Mouse (Mus musculus): Measurements from ENCODE around the gene Nr2e1. TPM values are rescaled to one million over a fixed set of nuclear protein-coding genes. Genes with fewer than 3 reads are reported as not detected.

The Nr2e1 gene
- polyA plus RNA-seq, 1 experiment from 2014 or later = not detected

DNA sequence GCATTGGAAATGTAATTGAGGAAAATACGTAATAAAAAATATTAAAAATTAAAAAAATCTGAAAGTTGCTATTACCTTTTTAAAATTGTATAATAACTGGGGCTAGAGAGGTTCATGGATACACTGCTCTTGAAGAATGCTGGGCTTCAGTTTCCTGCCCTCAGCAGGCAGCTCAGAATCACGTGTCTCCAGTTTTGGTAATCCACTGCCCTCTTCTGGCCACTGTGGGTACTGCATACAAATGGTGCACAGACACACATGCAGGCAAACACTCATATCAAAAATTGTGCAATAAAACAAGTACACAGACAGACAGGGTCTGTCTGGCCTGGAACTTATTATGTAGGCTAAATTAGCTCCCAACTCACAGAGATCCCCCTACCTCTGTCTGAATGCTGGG lies 21.4 kb upstream of the Nr2e1 start:
- H3K9me3 ChIP-seq = peaks cover 18% of the 10 kb centered on the region
- no peak overlapping the region for H3K27ac ChIP-seq (replicated peaks)
- WGBS = 61% methylated on average over 2 of the region's 2 CpGs
- H3K27me3 ChIP-seq (replicated peaks) = peaks cover 75% of the 10 kb centered on the region
- no peak overlapping the region for H3K4me3 ChIP-seq
- no peak overlapping the region for H3K9ac ChIP-seq
- no peak for ATAC-seq (ENCODE audit: extremely low read depth, insufficient number of reproducible peaks, low FRiP score, low TSS enrichment)
- no peaks in the 10 kb centered on the region for H3K4me1 ChIP-seq
- no peaks in the 10 kb centered on the region for H3K36me3 ChIP-seq
- no peak overlapping the region for H3K4me2 ChIP-seq

GRCm38 (mm10) chr10:42601556-42601955 lies 18.1 kb upstream of the Nr2e1 start:
- no peaks in the 10 kb centered on the region for H3K4me1 ChIP-seq
- H3K9ac ChIP-seq = no peak overlapping the region
- H3K4me3 ChIP-seq = no peak overlapping the region
- H3K27ac ChIP-seq (replicated peaks) = no peak overlapping the region
- 17% methylated on average over 10 of the region's 10 CpGs for WGBS
- H3K9me3 ChIP-seq = peaks cover 7% of the 10 kb centered on the region
- peaks cover 55% of the 10 kb centered on the region for H3K27me3 ChIP-seq (replicated peaks)
- no peaks in the 10 kb centered on the region for H3K36me3 ChIP-seq
- no peak for ATAC-seq (ENCODE audit: extremely low read depth, insufficient number of reproducible peaks, low FRiP score, low TSS enrichment)
- no peak overlapping the region for H3K4me2 ChIP-seq

- Histone ChIP-seq H3K9ac (no peak overlapping the region), H3K36me3 (no peaks in the 10 kb centered on the region), H3K27ac (replicated peaks) (no peak overlapping the region), H3K4me1 (no peaks in the 10 kb centered on the region), H3K27me3 (replicated peaks) (peaks cover 73% of the 10 kb centered on the region), H3K9me3 (0 out of 2 replicates have a peak, but pooled peaks cover 2% of the 10 kb centered on the region), H3K4me3 (no peak overlapping the region), H3K4me2 (no peak overlapping the region)
- no peak for ATAC-seq (ENCODE audit: extremely low read depth, insufficient number of reproducible peaks, low FRiP score, low TSS enrichment)
- 76% methylated on average over 8 of the region's 8 CpGs for WGBS
Observed at GRCm38 (mm10) chr10:42598615-42599014, 15.2 kb upstream of the Nr2e1 start.

DNA sequence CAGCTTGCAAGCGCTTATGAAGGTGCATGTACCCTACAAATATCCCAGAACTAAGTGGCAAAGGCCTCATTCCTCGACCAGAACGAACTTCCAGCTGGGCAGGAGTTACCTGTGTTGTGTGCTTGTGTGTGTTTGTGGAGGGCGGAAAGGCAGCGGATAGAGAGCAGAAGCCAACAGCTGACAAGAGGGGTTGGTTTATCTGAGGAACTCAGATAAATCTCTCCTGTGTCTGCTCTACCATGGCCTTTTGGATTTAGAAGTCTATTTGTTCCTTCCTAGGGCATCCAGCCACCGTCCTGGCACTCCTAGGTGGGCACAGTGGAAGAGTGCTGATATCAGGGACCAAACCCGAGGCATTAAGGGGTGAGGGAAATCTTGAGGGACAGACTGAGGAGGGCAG lies 9.8 kb upstream of the Nr2e1 start:
- WGBS = 9% methylated on average over 7 of the region's 7 CpGs
- H3K4me2 ChIP-seq = no peak overlapping the region
- H3K27me3 ChIP-seq (replicated peaks) = peaks cover 96% of the 10 kb centered on the region
- H3K27ac ChIP-seq (replicated peaks) = no peak overlapping the region
- ATAC-seq (ENCODE audit: extremely low read depth, insufficient number of reproducible peaks, low FRiP score, low TSS enrichment) = no peak
- H3K9ac ChIP-seq = no peak overlapping the region
- H3K36me3 ChIP-seq = no peaks in the 10 kb centered on the region
- H3K4me1 ChIP-seq = peaks cover 14% of the 10 kb centered on the region
- H3K4me3 ChIP-seq = no peak overlapping the region
- 0 out of 2 replicates have a peak, but pooled peaks cover 2% of the 10 kb centered on the region for H3K9me3 ChIP-seq

DNA sequence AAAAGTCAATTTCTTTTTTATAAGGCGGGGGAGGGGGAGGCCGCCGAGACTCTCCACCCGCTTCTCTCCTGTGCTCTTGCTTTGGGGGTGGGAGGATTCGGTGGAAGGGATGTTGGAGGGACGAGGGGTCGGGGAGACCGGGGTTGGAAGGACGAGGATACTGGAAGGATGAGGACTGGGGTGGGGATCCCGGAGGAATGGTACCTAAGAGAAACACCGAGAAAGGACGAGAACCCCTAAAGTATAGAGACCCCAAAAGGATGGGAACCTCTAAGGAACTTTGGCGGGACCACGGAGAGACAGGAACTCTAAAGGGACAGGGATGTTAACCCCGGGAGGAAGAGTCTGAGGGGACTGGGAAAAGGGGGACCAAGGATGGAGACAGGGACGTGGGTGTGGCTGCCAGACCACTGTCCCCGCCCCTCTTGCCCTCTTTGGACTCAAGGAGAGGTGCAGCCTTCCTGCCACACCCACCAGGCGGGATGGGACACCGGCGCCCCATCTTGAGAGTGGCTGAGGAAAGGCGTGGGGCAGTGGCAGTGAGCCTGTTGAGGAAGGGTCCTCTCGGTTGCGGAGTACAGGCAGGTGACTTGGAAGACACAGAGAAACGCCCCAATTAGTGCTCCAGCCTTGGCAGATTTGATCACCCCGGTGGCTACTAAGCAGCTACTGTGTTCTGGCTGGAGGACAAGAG lies 8.7 kb upstream of the Nr2e1 start:
- Histone ChIP-seq H3K9ac (no peak overlapping the region), H3K27me3 (replicated peaks) (peaks cover 99% of the 10 kb centered on the region), H3K27ac (replicated peaks) (no peak overlapping the region), H3K4me3 (peak overlapping the region; percentile 45), H3K4me2 (peak overlapping the region; percentile 66), H3K4me1 (peaks cover 14% of the 10 kb centered on the region), H3K9me3 (0 out of 2 replicates have a peak, but pooled peaks cover 2% of the 10 kb centered on the region), H3K36me3 (no peaks in the 10 kb centered on the region)
- WGBS = under 1% methylated on average over 25 of the region's 25 CpGs
- no peak for ATAC-seq (ENCODE audit: extremely low read depth, insufficient number of reproducible peaks, low FRiP score, low TSS enrichment)

- H3K4me1 ChIP-seq = peaks cover 14% of the 10 kb centered on the region
- H3K4me2 ChIP-seq = peak overlapping the region; percentile 66
- H3K36me3 ChIP-seq = no peaks in the 10 kb centered on the region
- H3K27me3 ChIP-seq (replicated peaks) = peaks cover 99% of the 10 kb centered on the region
- peak overlapping the region; percentile 45 for H3K4me3 ChIP-seq
- no peak overlapping the region for H3K27ac ChIP-seq (replicated peaks)
- ATAC-seq (ENCODE audit: extremely low read depth, insufficient number of reproducible peaks, low FRiP score, low TSS enrichment) = no peak
- 0 out of 2 replicates have a peak, but pooled peaks cover 2% of the 10 kb centered on the region for H3K9me3 ChIP-seq
- WGBS = under 1% methylated on average over 66 of the region's 67 CpGs
- no peak overlapping the region for H3K9ac ChIP-seq
Observed at GRCm38 (mm10) chr10:42591185-42591992, 8.0 kb upstream of the Nr2e1 start.

DNA sequence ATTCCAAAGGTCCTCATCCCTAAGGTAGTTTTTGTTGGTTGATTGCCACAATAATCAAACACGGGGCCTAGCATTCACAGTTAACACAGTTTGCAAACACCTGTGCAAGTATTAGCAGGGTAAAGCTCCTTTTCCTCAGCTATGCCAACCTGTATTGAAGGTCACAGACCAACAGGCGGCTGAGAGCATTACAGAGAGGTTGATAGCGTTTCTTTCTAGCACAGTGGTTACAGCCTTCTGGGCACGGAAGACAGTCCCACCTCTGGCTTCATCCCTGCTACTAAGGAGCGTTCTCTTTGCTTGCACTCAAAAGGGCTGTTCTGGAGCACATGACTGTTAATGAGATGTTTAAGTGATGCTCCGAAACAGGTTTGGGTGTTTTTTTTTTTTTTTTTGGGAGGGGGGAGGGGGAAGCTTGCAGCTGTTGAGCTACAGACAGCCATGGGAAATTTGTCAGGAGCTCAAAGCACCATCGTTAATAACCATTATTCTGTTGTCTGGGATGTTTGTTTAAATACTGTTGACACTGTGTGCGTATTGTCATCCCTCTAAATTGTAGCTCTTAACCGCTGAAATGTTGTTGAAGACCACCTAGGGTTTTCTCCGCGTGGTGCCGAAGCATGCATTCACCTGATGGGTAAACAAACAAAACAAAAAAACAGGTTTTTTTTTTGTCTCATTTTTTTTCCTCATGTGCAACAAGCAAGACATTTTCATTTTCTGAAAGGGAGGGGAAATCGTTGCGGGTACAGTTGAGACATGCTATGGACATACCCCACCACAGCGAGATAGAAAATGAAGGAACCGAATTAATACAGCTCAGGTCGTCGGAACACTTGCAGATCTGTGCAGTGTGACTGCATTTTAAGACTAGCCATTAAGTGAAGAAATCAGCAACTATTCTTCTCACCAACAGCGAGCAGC lies 7.1 kb upstream of the Nr2e1 start:
- ATAC-seq (ENCODE audit: extremely low read depth, insufficient number of reproducible peaks, low FRiP score, low TSS enrichment) = no peak
- WGBS = 3% methylated on average over 19 of the region's 19 CpGs
- Histone ChIP-seq H3K4me2 (no peak overlapping the region; the same call in 1 of the 2 replicates), H3K9me3 (0 out of 2 replicates have a peak, but pooled peaks cover 2% of the 10 kb centered on the region), H3K9ac (no peak overlapping the region), H3K4me3 (0 out of 2 replicates have a peak overlapping the region, but pooled peaks have one; percentile 5), H3K27ac (replicated peaks) (no peak overlapping the region), H3K4me1 (peaks cover 14% of the 10 kb centered on the region), H3K36me3 (no peaks in the 10 kb centered on the region), H3K27me3 (replicated peaks) (peaks cover 100% of the 10 kb centered on the region)

DNA sequence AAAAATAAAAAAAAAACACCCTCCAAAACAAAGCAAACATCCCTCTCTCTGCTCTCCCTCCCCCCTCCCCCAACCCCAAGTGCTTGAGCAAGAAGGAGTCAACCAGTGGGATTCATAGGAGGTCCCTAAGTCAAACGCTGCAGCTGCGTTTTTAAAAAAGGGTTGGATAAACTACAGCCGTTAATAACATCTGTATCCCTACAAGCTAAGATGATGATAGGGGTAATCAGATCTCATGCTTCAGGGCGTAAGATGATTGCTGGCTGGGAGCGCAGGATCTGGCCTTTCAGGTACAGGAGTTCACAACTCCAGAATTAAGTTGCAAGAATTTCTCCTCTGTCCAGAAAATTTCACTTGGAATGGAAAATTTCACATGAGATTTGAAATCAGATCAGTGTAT lies 6.1 kb upstream of the Nr2e1 start:
- Histone ChIP-seq H3K4me1 (peaks cover 17% of the 10 kb centered on the region), H3K9ac (no peak overlapping the region), H3K9me3 (0 out of 2 replicates have a peak, but pooled peaks cover 2% of the 10 kb centered on the region), H3K4me3 (no peak overlapping the region), H3K36me3 (no peaks in the 10 kb centered on the region), H3K4me2 (no peak overlapping the region), H3K27me3 (replicated peaks) (peaks cover 100% of the 10 kb centered on the region), H3K27ac (replicated peaks) (no peak overlapping the region)
- 4% methylated on average over 5 of the region's 5 CpGs for WGBS
- ATAC-seq (ENCODE audit: extremely low read depth, insufficient number of reproducible peaks, low FRiP score, low TSS enrichment) = no peak

- no peak overlapping the region for H3K4me2 ChIP-seq
- no peaks in the 10 kb centered on the region for H3K9me3 ChIP-seq
- no peak for ATAC-seq (ENCODE audit: extremely low read depth, insufficient number of reproducible peaks, low FRiP score, low TSS enrichment)
- peaks cover 100% of the 10 kb centered on the region for H3K27me3 ChIP-seq (replicated peaks)
- H3K9ac ChIP-seq = no peak overlapping the region
- H3K27ac ChIP-seq (replicated peaks) = no peak overlapping the region
- WGBS = 3% methylated on average over 8 of the region's 8 CpGs
- H3K36me3 ChIP-seq = no peaks in the 10 kb centered on the region
- peaks cover 30% of the 10 kb centered on the region for H3K4me1 ChIP-seq
- H3K4me3 ChIP-seq = no peak overlapping the region
Observed at GRCm38 (mm10) chr10:42587961-42588750, 4.7 kb upstream of the Nr2e1 start.

DNA sequence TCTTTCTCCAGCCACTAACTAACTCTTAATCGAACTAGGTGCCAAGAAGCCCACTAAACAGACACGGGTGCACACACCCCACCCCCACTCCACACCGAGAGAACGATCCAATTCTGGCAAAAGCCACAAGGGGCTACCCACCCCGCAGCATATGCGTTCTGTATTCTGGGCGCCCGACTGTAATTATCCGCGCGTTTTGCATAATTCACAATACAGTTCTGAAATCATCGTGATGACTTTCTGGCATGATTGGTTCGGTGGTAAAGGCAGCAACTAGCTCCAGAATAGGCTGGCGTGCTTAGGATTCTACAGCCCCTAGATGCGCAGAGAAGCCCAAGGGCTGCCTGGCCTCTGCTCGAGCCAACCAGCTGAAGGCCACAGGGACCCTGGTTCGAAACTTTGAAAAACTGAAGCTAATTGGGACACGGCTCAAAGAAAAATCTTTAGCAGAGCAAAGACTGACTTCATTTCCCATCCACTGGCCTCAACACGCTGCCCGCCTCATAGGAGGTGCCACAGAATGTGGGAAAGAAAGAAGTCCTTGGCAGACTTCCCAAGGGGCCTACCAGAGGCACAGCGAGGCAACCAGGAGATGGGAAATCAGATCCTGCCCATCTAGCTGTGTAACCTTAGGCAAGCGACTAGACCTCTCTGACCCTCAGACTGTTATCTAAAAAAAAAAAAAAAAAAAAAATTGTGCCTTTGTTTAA lies 2.3 kb upstream of the Nr2e1 start:
- H3K9me3 ChIP-seq = no peaks in the 10 kb centered on the region
- no peak overlapping the region for H3K9ac ChIP-seq
- no peak overlapping the region for H3K27ac ChIP-seq (replicated peaks)
- peaks cover 31% of the 10 kb centered on the region for H3K4me1 ChIP-seq
- WGBS = 6% methylated on average over 22 of the region's 22 CpGs
- ATAC-seq (ENCODE audit: extremely low read depth, insufficient number of reproducible peaks, low FRiP score, low TSS enrichment) = no peak
- H3K4me2 ChIP-seq = no peak overlapping the region
- H3K36me3 ChIP-seq = no peaks in the 10 kb centered on the region
- peaks cover 100% of the 10 kb centered on the region for H3K27me3 ChIP-seq (replicated peaks)
- no peak overlapping the region for H3K4me3 ChIP-seq
